Mouse (Mus musculus) induced T-regulatory cell, adult 2 months (primary cell): ENCODE results near the gene Yod1.

Experiments used
- DNase-seq: peaks from one replicate; pipeline ENCODE4 v3.0.0-alpha.2; 2012; ENCODE audit warnings: low read depth

Gene Yod1

DNA sequence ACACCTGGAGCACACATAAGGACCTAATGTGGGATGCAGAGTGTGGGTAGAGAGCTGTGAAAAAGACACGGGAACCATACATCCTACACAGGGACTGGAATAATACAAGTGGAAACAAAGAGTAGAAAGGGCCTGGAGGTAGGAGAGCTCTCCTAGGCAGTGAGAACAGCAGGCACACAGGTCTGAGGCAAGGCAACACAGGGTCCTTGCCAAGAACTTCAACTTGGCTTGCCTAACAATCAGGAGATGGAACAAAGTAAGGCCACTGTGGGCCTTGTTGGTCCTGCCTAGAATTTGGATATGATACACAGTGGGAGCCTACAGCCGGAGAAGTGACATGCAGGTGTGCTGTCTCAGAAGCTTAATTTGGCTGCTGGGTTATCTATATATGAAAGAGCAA is 52.8 kb downstream of the Yod1 start:
- DNase-seq: no peak

DNA sequence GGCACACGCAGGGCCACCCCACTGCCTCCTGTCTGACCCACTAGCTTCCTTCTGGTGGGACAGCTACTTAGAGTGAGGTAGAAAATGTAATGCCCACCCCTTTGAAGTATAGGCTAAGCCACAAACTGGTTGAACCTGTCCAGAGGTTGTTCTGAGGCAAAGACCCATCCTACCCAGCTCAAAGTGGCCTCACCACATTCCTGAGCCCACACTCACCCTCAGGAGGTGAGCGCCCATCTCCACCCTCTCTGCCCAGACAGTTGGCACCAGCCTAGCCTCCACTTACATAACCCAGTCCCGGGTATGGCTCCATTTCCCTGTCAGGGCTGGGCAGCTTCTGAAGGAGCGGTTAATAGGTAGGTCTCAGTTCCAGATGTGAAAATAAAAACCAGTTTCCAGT is 53.4 kb downstream of the Yod1 start:
- DNase-seq: no peak

DNA sequence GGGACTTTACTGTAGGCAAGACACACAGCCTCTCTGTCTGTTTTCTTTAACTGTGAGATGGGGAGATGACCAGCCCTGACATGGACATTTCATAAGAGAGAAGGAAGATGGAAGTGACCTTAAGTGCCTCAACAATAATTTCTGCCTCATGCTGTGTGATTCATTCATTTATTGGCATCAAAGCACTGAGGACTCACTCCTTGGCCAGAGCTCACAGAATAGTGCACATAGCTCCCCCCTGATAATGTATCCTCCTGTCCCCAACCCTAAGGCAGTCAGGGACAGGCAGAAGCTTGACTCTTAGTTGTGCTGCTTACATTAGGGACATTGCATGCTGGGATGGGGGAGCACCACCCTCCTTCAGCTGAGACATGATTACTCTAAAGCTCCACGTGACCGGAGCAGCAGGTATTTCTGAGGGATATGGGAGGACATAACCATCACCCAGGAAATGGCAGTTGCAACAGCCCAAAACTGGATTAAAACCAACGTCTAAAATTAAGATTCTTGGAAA is 53.9 kb downstream of the Yod1 start:
- DNase-seq: no peak
